Mouse (Mus musculus) neural tube, embryonic 11.5 days (tissue): ENCODE measurements around the gene Sgsm2. TPM values are rescaled to one million over a fixed set of nuclear protein-coding genes. Genes with fewer than 3 reads are reported as not detected.
"Not testable (repeated sequence)": the region's sequence is repeated elsewhere in the genome, so short reads cannot be mapped to it uniquely, and the experiment has no call there.

ENCODE experiments used
- ATAC-seq: fragments of 200-750 bp; cut with Nextera tagmentation; 2 replicates; pipeline ENCODE4 v1.8.0; 2017; ENCODE audit warnings: moderate number of reproducible peaks, mild to moderate bottlenecking, moderate TSS enrichment, moderate library complexity; ENCODE audit not compliant: insufficient read depth, low FRiP score, low TSS enrichment
- DNase-seq: peaks from one replicate; pipeline ENCODE4 v3.0.0-alpha.2; 2015; ENCODE audit warnings: low spot score
- H3K27ac ChIP-seq: fragments of 300-500 bp; sonication (generic); 2 replicates; pipeline ENCODE4 v1.5.1; 2014; ENCODE audit warnings: low read depth, mild to moderate bottlenecking, low read length
- H3K27me3 ChIP-seq: fragments of 300-500 bp; sonication (generic); 2 replicates; pipeline ENCODE4 v1.6.1; 2014; ENCODE audit warnings: mild to moderate bottlenecking, low read length, mixed read lengths; ENCODE audit not compliant: control insufficient read depth, insufficient read depth
- H3K36me3 ChIP-seq: fragments of 300-500 bp; sonication (generic); 2 replicates; pipeline ENCODE4 v1.6.1; 2014; ENCODE audit warnings: mild to moderate bottlenecking, low read length, moderate library complexity, mixed read lengths; ENCODE audit not compliant: control insufficient read depth, insufficient read depth
- H3K4me1 ChIP-seq: fragments of 300-500 bp; sonication (generic); 2 replicates; pipeline ENCODE4 v1.6.1; 2014; ENCODE audit warnings: low read length, mixed read lengths; ENCODE audit not compliant: control insufficient read depth, insufficient read depth
- H3K4me2 ChIP-seq: fragments of 300-500 bp; sonication (generic); 2 replicates; pipeline ENCODE4 v1.6.1; 2014; ENCODE audit warnings: low read depth, mild to moderate bottlenecking, moderate library complexity
- H3K4me3 ChIP-seq: fragments of 300-500 bp; sonication (generic); 2 replicates; pipeline ENCODE4 v1.5.1; 2014; ENCODE audit warnings: low read depth, low read length
- H3K9ac ChIP-seq: fragments of 300-500 bp; sonication (generic); 2 replicates; pipeline ENCODE4 v1.6.1; 2014; ENCODE audit warnings: mild to moderate bottlenecking, low read length
- H3K9me3 ChIP-seq: fragments of 300-500 bp; sonication (generic); 2 replicates; pipeline ENCODE4 v1.6.1; 2016; ENCODE audit warnings: low read length; ENCODE audit not compliant: control insufficient read depth
- WGBS: fragments of 180-500 bp; shearing (Covaris S2); extraction: QIAGEN DNeasy Blood & Tissue Kit; methylation state at CpG from one replicate; pipeline ENCODE4 v1.1.7; 2014; 5-methylcytosine and 5-hydroxymethylcytosine counted together
- polyA plus RNA-seq: library from polyadenylated mRNA; unstranded; fragments of >200 nt; fragmentation: Nextera tagmentation; extraction: Ambion mirVana; gene quantifications from 2 replicates; pipeline ENCODE4 v1.2.1, GENCODE M21; 2014

Sgsm2 gene
- polyA plus RNA-seq, 1 experiment from 2014 or later, result 7.9 TPM

DNA sequence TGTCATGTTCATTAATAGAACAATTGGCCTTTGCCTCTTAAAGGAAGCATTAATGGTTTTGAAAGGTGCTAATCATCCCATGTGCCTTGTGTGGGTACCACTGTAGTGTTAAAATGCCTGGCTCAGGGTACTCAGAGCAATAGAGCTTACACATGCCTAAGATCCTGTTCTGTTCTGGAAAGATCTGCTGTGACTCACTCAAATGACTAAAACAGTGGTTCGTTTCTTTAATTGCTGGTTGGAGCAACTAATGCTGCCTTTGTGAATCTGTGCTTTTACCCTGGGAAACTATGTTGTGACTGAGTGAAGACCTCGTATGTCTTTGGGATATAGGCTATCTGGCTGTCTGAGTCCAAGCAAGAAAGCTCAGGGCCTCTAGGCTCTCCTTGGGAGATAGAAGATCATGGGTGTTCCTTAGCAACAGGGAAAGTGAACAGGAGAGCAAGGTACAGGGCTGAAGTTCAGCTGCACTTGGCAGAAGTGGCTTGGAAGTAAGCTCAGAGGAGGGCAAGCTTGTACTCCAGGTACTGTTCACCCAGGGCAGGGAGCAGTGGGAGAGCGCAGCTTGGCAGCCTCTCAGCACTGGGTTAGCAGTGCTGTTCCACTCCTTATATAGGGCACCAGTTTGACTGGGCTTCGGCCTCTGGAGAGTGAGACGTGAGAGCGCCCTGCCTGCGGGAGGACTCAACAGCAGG is 74.0 kb downstream of the Sgsm2 start:
- H3K9me3 ChIP-seq, result no peaks in the 10 kb centered on the region
- H3K4me2 ChIP-seq, result no peak overlapping the region
- 86% methylated on average over 7 of the region's 7 CpGs for WGBS
- no peaks in the 10 kb centered on the region for H3K27me3 ChIP-seq
- ATAC-seq, result no peak
- H3K36me3 ChIP-seq, result 0 out of 2 replicates have a peak, but pooled peaks cover 3% of the 10 kb centered on the region
- H3K9ac ChIP-seq, result no peak overlapping the region
- H3K27ac ChIP-seq, result no peak overlapping the region
- no peak overlapping the region for H3K4me3 ChIP-seq
- DNase-seq, result no peak
- H3K4me1 ChIP-seq, result no peaks in the 10 kb centered on the region

DNA sequence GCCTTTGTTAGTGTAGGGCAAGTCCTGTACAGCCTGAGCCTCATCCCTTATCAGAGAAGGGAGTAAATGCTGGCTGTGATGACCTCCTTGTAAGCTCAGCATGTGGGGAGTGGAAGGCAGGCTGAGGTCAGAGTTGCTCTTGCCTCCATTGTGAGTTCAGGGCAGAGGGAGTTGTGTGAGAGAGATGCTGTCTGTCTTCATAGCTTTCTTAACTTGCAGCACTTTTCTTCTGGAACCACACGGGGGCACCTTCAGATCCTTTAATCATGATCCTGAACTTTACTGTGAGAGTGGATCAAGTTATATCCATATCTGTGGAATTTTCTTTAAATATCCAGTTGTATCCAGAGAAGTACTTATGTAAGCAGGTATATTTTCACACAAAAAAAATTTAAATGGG is 75.4 kb downstream of the Sgsm2 start:
- peaks cover 3% of the 10 kb centered on the region; the same call in 1 of the 2 replicates for H3K36me3 ChIP-seq

DNA sequence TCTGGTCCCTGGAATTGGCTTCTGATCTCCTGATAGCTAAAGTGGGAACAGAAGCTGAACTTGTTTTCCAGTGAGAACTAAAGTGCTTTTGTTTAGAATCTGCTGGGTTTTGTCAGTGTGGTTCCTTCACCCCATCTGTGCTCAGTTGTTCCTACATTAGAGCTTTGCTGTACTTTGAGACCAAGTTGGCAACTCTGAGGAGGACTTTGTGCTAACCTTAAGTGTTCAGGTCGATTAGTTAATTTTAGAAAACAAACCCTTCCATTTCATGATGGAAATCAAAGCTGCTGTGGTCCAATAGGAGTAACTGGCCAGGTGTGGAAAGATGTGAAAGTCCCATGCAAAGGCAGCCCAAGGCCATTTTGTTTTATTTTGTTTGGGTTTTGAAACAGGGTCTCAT is 75.9 kb downstream of the Sgsm2 start:
- WGBS, result 76% methylated on average over 1 of the region's 1 CpGs
- H3K4me1 ChIP-seq, result no peaks in the 10 kb centered on the region
- H3K4me3 ChIP-seq, result no peak overlapping the region
- H3K27me3 ChIP-seq, result no peaks in the 10 kb centered on the region
- no peak overlapping the region for H3K27ac ChIP-seq
- H3K9ac ChIP-seq, result no peak overlapping the region
- H3K9me3 ChIP-seq, result no peaks in the 10 kb centered on the region
- no peak for DNase-seq
- H3K36me3 ChIP-seq, result peaks cover 3% of the 10 kb centered on the region; the same call in 1 of the 2 replicates
- no peak for ATAC-seq
- no peak overlapping the region for H3K4me2 ChIP-seq

More for the DNA sequence above, 75.4 kb downstream of the Sgsm2 start:
- no peaks in the 10 kb centered on the region for H3K9me3 ChIP-seq
- no peaks in the 10 kb centered on the region for H3K27me3 ChIP-seq
- no peak overlapping the region for H3K4me2 ChIP-seq
- ATAC-seq (no peak), DNase-seq (no peak)
- no peak overlapping the region for H3K4me3 ChIP-seq
- H3K9ac ChIP-seq, result no peak overlapping the region
- WGBS, result 36% methylated on average over 1 of the region's 1 CpGs
- H3K4me1 ChIP-seq, result no peaks in the 10 kb centered on the region
- H3K27ac ChIP-seq, result no peak overlapping the region

DNA sequence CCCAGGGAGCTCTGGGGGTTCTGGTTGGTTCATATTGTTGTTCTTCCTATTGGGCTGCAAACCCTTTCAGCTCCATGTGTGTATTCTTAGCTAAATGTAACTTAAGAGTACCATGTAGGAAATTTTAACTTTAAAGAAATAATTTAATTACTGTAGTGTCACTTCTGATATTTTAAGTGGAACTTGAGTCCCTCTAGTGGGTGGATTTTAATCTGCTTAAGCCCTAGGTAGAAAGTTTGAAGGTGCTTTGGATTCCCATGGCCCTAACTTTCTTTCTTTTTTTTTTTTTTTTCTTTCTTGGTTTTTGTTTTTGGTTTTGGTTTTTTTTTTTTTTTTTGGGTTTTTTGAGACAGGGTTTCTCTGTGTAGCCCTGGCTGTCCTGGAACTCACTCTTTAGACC is 81.1 kb downstream of the Sgsm2 start:
- no peak overlapping the region for H3K4me3 ChIP-seq
- H3K27me3 ChIP-seq, result no peaks in the 10 kb centered on the region
- DNase-seq (no peak), ATAC-seq (no peak)
- H3K4me1 ChIP-seq, result no peaks in the 10 kb centered on the region
- no peak overlapping the region for H3K9ac ChIP-seq
- no peak overlapping the region for H3K27ac ChIP-seq
- H3K36me3 ChIP-seq, result peaks cover 3% of the 10 kb centered on the region; the same call in 1 of the 2 replicates
- no peak overlapping the region for H3K4me2 ChIP-seq
- no peaks in the 10 kb centered on the region for H3K9me3 ChIP-seq

DNA sequence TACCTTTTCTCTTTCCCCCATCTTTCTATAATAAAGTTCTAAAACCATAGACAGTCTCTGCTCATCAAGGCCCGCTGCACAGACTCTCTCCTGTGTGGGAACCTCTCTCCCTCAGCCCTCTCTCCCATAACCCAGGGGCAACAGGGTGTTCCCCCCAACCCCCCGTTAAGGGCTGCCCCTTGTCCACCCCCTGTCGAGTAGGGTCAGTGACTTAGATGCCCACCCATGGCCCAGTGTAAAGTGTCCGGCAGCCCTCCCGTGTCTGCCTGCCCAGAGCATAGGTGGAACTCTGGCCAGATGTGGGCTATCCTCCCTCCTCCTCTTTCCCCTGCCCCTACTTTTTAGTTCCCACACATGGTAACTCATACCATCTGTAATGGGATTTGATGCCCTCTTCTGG is 85.3 kb downstream of the Sgsm2 start:
- H3K4me1 ChIP-seq, result no peaks in the 10 kb centered on the region
- H3K27ac ChIP-seq, result no peak overlapping the region
- no peak overlapping the region for H3K4me3 ChIP-seq
- ATAC-seq, result no peak
- H3K9ac ChIP-seq, result no peak overlapping the region
- H3K27me3 ChIP-seq, result no peaks in the 10 kb centered on the region
- no peak for DNase-seq
- peaks cover 3% of the 10 kb centered on the region; the same call in 1 of the 2 replicates for H3K36me3 ChIP-seq
- WGBS, result 70% methylated on average over 5 of the region's 5 CpGs
- no peak overlapping the region for H3K4me2 ChIP-seq
- H3K9me3 ChIP-seq, result no peaks in the 10 kb centered on the region

DNA sequence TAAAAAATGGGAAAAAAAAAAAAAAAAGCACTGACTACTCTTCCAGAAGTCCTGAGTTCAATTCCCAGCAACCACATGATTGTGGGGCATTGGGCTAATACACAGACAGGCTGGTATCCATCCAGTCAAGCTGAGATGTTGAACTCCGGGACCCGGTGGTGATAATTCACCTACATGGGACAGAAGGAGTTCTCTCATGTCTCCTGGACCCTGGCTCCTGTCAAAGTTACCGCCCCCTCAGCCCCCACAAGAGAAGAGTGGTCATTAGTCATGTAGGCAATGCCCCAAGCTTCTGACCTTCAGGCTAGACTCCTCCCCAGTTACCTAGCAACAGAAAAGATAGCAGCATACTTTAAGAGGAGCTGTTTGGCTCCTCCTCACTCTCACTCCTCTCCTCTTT is 85.8 kb downstream of the Sgsm2 start:
- H3K27ac ChIP-seq, H3K9ac ChIP-seq, DNase-seq, H3K4me2 ChIP-seq, H3K36me3 ChIP-seq, H3K27me3 ChIP-seq, ATAC-seq, H3K4me1 ChIP-seq, H3K4me3 ChIP-seq, H3K9me3 ChIP-seq: not testable (repeated sequence)
- 44% methylated on average over 3 of the region's 3 CpGs for WGBS

DNA sequence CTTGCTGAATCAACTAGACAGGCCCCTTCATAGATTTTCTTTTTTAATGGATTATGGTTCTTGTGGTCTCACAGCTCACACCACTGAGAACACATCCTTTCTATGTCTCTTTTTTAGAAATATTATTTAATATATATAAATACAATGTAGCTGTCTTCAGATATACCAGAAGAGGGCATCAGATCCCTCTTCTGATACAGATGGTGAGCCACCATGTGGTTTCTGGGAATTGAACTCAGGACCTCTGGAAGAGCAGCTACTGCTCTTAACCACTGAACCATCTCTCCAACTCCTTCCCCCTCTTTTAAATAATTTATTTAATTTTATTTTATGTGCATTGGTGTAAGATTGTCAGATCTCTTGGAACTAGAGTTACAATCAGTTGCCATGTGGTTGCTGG is 86.7 kb downstream of the Sgsm2 start:
- H3K27ac ChIP-seq, result no peak overlapping the region
- no peak overlapping the region for H3K9ac ChIP-seq
- H3K4me3 ChIP-seq, result no peak overlapping the region
- no peaks in the 10 kb centered on the region for H3K9me3 ChIP-seq
- no peaks in the 10 kb centered on the region for H3K27me3 ChIP-seq
- no peak for DNase-seq
- no peak overlapping the region for H3K4me2 ChIP-seq
- ATAC-seq, result no peak
- peaks cover 3% of the 10 kb centered on the region; the same call in 1 of the 2 replicates for H3K36me3 ChIP-seq
- no peaks in the 10 kb centered on the region for H3K4me1 ChIP-seq

DNA sequence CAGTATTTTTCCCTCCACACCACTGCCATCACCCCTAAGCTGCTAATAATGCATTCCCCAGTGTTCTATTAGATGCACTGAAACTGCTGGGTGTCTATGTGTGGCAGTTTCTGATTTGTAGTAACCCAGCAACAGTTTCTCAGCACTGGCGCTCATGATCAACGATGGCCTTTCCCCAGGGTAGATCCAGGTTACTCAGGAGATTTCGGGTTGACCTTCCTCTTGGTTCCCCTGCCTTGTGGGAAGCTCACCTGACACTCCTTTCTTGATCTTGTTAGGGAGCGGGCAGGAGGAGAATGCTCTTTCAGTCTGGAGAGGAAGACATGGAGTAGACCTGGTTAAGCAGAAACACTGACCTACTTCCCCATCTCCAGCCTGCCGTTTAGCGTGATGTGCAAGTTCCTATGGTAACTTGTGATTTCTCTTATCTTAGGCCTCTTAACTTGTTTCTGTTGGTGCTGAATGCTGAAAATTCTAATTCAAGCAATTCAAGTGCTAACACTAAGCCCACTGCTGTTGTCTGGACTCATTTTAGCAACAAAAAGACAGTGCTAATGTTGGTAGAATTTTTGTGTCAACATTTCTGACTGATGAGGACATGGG is 88.5 kb downstream of the Sgsm2 start:
- Histone ChIP-seq H3K4me1 (no peaks in the 10 kb centered on the region), H3K9ac (no peak overlapping the region), H3K27ac (no peak overlapping the region), H3K27me3 (no peaks in the 10 kb centered on the region), H3K4me3 (no peak overlapping the region), H3K36me3 (peaks cover 3% of the 10 kb centered on the region; the same call in 1 of the 2 replicates), H3K9me3 (no peaks in the 10 kb centered on the region), H3K4me2 (no peak overlapping the region)
- no peak for DNase-seq
- no peak for ATAC-seq
- 95% methylated on average over 6 of the region's 6 CpGs for WGBS

DNA sequence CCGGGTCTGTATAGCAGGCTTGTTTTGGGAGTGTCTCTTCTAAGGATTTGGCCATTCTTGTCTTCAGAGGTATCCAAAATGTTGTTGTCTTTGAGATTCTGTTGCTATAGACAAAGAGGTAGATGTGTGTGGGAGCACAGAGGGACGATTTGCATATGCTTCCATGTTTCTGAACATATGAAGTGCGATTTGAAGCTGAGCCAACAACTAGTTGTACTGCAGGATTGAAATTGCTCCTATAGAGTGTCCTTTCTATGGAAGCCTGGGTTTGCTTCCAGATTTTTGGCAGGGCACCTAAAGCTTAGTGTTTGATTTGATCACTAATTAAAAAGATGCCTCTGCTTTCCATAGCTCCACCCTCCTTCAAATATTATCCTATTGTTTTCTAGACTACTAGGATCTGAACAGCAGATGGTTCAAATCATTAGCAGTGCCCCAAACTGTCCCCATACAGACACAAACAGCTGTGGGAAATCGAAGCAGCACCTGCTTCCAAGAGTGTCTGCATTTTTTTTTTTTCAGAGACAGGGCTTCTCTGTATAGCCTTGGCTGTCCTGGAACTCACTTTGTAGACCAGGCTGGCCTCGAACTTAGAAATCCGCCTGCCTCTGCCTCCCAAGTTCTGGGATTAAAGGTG is 89.5 kb downstream of the Sgsm2 start:
- Histone ChIP-seq H3K9ac (no peak overlapping the region), H3K36me3 (peaks cover 3% of the 10 kb centered on the region; the same call in 1 of the 2 replicates), H3K27ac (no peak overlapping the region), H3K4me3 (no peak overlapping the region), H3K4me1 (no peaks in the 10 kb centered on the region), H3K4me2 (no peak overlapping the region), H3K9me3 (no peaks in the 10 kb centered on the region), H3K27me3 (no peaks in the 10 kb centered on the region)
- 93% methylated on average over 6 of the region's 6 CpGs for WGBS
- ATAC-seq, result no peak
- DNase-seq, result no peak
